Mouse (Mus musculus) kidney, embryonic 16.5 days (tissue): ENCODE results near the gene Nin. TPM values are rescaled to one million over a fixed set of nuclear protein-coding genes. Genes with fewer than 3 reads are reported as not detected.

Experiments
- ATAC-seq: fragments of 200-750 bp; cut with Nextera tagmentation; 2 replicates; pipeline ENCODE4 v1.8.0; 2017; ENCODE audit warnings: moderate TSS enrichment; ENCODE audit not compliant: low FRiP score, low TSS enrichment
- H3K27ac ChIP-seq: fragments of 300-500 bp; sonication (generic); 2 replicates; pipeline ENCODE4 v1.5.1; 2014; ENCODE audit warnings: low read length
- H3K27me3 ChIP-seq: fragments of 300-500 bp; sonication (generic); 2 replicates; pipeline ENCODE4 v1.6.1; 2014; ENCODE audit warnings: low read length, control low read depth, mixed read lengths; ENCODE audit not compliant: insufficient read depth
- H3K36me3 ChIP-seq: fragments of 300-500 bp; sonication (generic); 2 replicates; pipeline ENCODE4 v1.6.1; 2014; ENCODE audit warnings: low read length, control low read depth, mixed read lengths; ENCODE audit not compliant: insufficient read depth
- H3K4me1 ChIP-seq: fragments of 300-500 bp; sonication (generic); 2 replicates; pipeline ENCODE4 v1.6.1; 2014; ENCODE audit warnings: low read length, control low read depth, mixed read lengths; ENCODE audit not compliant: insufficient read depth
- H3K4me2 ChIP-seq: fragments of 300-500 bp; sonication (generic); replicated peaks from 2 replicates; pipeline ENCODE4 v1.6.1; 2014; ENCODE audit warnings: low read depth, low read length
- H3K4me3 ChIP-seq: fragments of 300-500 bp; sonication (generic); 2 replicates; pipeline ENCODE4 v1.5.1; 2014; ENCODE audit warnings: mild to moderate bottlenecking, low read length
- H3K9ac ChIP-seq: fragments of 300-500 bp; sonication (generic); replicated peaks from 2 replicates; pipeline ENCODE4 v1.6.1; 2014; ENCODE audit warnings: low read length
- H3K9me3 ChIP-seq: fragments of 300-500 bp; sonication (generic); 2 replicates; pipeline ENCODE4 v1.6.1; 2016; ENCODE audit warnings: low read length, control low read depth
- WGBS: fragments of 180-500 bp; shearing (Covaris S2); extraction: QIAGEN DNeasy Blood & Tissue Kit; methylation state at CpG from one replicate; pipeline ENCODE4 v1.1.7; 2014; 5-methylcytosine and 5-hydroxymethylcytosine counted together
- polyA plus RNA-seq: library from polyadenylated mRNA; unstranded; fragments of >200 nt; fragmentation: Nextera tagmentation; extraction: Ambion mirVana; gene quantifications from 2 replicates; pipeline ENCODE4 v1.2.1, GENCODE M21; 2015

Gene Nin
- polyA plus RNA-seq, 1 experiment from 2014 or later: 12.0 TPM

DNA sequence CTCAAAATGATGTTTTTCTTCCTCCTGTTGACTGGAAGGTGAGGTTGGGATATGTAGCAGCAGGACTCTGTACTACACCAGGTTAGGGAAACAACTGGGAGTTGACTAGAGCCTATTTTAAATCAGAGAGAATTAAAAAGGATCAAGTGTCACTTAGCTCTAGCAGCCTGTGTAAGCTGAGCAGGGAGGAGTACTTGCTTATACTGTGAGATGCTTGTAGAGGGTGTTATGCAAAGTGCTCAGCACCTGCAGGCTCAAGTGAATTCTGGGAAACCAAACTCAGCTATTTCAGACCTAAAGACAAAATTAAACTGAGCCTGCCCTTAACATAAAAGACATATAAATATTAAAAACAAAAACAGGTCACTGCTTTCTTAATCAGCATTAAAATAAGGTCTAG is 139.9 kb downstream of the Nin start:
- H3K9me3 ChIP-seq: no peaks in the 10 kb centered on the region
- no peak overlapping the region for H3K4me3 ChIP-seq
- H3K27me3 ChIP-seq: no peaks in the 10 kb centered on the region
- H3K9ac ChIP-seq: no peak overlapping the region
- no peaks in the 10 kb centered on the region for H3K4me1 ChIP-seq
- no peak for ATAC-seq
- H3K27ac ChIP-seq: no peak overlapping the region
- H3K4me2 ChIP-seq: no peak overlapping the region
- H3K36me3 ChIP-seq: peaks cover 35% of the 10 kb centered on the region

DNA sequence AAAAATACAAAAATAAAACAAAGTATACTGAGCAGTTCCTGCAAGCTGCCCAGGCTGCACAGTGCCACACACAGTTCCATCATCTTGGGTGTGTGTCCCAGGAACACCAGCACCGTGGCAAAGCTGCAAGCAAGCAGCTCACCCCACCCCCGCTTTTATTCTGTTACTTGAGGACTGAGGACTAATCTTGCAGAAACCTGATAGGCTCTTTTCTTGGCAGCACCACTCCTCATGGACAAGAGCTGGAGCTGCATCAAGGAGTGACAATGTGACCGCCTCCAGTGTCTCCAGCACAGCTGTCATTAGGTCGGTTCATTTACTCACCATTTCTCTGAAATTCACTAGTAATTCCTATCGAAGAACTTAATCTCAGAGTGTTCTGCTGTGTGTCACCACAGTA is 145.4 kb downstream of the Nin start:
- no peak overlapping the region for H3K4me2 ChIP-seq

DNA sequence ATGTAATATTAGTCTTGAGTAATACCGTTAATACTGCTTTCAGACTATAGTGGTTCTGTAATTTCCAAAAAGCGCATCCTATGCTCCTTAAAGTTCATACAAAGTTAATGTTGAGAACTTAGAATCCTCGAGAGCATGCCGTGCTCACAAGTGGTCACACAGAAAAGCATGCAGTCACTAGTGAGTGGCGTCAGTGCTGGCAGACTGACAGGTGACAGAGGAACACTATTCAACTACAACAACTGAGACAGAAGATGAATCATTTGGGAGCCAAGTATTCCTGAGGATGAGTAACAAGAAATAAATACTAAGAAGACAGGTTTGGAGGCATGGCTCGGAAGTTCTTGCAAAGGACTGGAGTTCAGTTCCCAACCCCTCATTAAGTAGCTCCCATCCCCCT is 146.4 kb downstream of the Nin start:
- Histone ChIP-seq H3K4me1 (no peaks in the 10 kb centered on the region), H3K36me3 (peaks cover 66% of the 10 kb centered on the region), H3K27ac (no peak overlapping the region), H3K9ac (no peak overlapping the region), H3K27me3 (no peaks in the 10 kb centered on the region), H3K4me3 (no peak overlapping the region), H3K4me2 (no peak overlapping the region), H3K9me3 (no peaks in the 10 kb centered on the region)
- WGBS: 89% methylated on average over 6 of the region's 6 CpGs
- ATAC-seq: no peak

More for the DNA sequence above, 145.4 kb downstream of the Nin start:
- no peaks in the 10 kb centered on the region for H3K27me3 ChIP-seq
- WGBS: 45% methylated on average over 5 of the region's 5 CpGs
- H3K9me3 ChIP-seq: no peaks in the 10 kb centered on the region
- H3K4me1 ChIP-seq: no peaks in the 10 kb centered on the region
- no peak overlapping the region for H3K4me3 ChIP-seq
- ATAC-seq: no peak
- no peak overlapping the region for H3K27ac ChIP-seq
- H3K9ac ChIP-seq: no peak overlapping the region
- H3K36me3 ChIP-seq: peaks cover 62% of the 10 kb centered on the region

DNA sequence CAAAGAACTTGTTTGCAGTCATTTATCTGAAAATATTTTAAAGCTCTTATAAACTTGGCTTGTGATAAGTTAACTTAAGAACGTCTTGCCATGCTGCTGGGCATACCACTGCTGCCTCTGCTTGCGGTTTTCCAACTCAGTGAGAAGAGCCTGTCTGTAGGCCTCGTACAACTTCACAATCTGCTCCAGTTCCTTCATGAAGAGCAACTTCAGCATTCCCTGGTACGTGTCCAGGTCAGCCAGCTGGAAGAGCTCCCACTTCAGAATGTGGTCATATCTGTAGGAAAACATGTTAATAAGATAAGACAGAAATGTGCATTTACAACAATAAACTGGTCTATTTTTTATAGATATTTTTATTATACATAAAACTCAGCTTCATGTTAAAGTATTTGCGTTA is 147.4 kb downstream of the Nin start:
- Histone ChIP-seq H3K4me2 (no peak overlapping the region), H3K36me3 (peaks cover 62% of the 10 kb centered on the region), H3K27ac (no peak overlapping the region), H3K27me3 (no peaks in the 10 kb centered on the region), H3K9me3 (no peaks in the 10 kb centered on the region), H3K4me1 (no peaks in the 10 kb centered on the region), H3K4me3 (no peak overlapping the region), H3K9ac (no peak overlapping the region)
- ATAC-seq: no peak
- 71% methylated on average over 5 of the region's 5 CpGs for WGBS

DNA sequence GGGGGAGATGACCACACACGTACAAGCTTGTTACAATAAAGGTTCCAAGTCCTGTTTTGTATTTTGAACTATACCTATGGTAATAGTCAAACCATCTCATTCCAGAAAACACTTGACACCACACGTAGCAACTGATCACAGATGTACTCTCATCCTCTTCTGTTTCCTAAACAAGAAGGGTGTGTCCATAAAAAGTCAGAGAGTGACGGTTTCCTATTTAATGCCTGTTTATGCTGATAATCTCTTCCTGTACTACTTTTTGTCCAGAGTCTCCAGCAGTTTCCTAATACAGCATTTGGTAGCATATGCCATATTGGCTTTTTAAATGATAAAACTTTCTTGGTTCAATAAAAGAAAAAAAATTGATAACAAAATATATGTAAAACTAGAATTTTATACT is 147.9 kb downstream of the Nin start:
- no peaks in the 10 kb centered on the region for H3K4me1 ChIP-seq
- no peaks in the 10 kb centered on the region for H3K9me3 ChIP-seq
- ATAC-seq: no peak
- peaks cover 60% of the 10 kb centered on the region for H3K36me3 ChIP-seq
- H3K4me2 ChIP-seq: no peak overlapping the region
- H3K27ac ChIP-seq: no peak overlapping the region
- WGBS: 77% methylated on average over 3 of the region's 3 CpGs
- H3K27me3 ChIP-seq: no peaks in the 10 kb centered on the region
- H3K9ac ChIP-seq: no peak overlapping the region
- H3K4me3 ChIP-seq: no peak overlapping the region

DNA sequence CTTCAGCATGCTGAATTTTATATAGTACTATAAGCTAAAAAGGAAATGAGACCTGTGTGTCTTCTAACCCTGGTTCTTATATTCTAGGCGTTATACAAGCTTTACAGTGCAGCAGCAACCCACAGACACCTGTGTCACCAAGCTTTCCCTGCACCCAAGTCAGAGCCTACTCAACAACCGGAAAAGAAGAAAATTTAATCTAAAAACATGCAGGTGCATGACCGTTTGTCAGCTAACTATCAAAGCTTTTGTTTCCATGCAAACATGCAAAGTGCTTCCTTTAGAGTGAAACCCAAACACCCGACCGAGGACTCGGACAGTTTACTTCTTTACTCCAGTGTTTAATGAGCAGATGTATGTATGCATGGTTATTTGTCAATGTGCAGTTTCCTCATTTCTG is 150.4 kb downstream of the Nin start:
- ATAC-seq: no peak
- Histone ChIP-seq H3K9me3 (no peaks in the 10 kb centered on the region), H3K4me3 (no peak overlapping the region), H3K9ac (no peak overlapping the region), H3K4me2 (no peak overlapping the region), H3K4me1 (no peaks in the 10 kb centered on the region), H3K27me3 (no peaks in the 10 kb centered on the region), H3K27ac (no peak overlapping the region), H3K36me3 (peaks cover 39% of the 10 kb centered on the region)
- WGBS: 84% methylated on average over 6 of the region's 6 CpGs

DNA sequence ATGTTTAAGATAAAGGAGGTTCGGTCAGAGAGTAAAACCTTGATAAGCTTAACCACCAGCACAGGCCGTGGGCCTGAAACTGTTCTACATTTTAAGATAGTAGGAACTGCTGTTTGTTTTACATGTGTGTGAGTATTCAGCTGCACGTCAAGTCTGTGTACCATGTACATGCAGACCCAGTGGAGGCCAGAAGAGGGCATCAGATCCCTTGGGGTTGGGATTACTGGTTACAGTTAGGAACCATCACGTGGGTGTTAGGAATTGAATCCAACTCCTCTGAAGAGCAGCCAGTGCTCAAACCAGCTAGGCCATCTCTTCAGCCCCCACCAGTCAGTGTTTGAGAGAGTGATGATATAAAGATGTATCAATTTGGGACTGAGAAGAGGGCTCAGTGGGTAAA is 151.0 kb downstream of the Nin start:
- H3K36me3 ChIP-seq: peaks cover 34% of the 10 kb centered on the region
- no peak; the same call in 1 of the 2 replicates for ATAC-seq
- no peaks in the 10 kb centered on the region for H3K9me3 ChIP-seq
- WGBS: 69% methylated on average over 4 of the region's 4 CpGs
- no peak overlapping the region for H3K4me2 ChIP-seq
- H3K9ac ChIP-seq: no peak overlapping the region
- no peaks in the 10 kb centered on the region for H3K27me3 ChIP-seq
- no peak overlapping the region for H3K27ac ChIP-seq
- no peak overlapping the region for H3K4me3 ChIP-seq
- H3K4me1 ChIP-seq: no peaks in the 10 kb centered on the region

Other genes with a start within 250 kb of the Nin start
- gene Atl1, start 221.1 kb downstream of the Nin start, polyA plus RNA-seq: 4.7 and 5.7 TPM in 2 replicates
- 31.5 and 32.6 TPM in 2 replicates for gene Map4k5, start 220.5 kb downstream of the Nin start, polyA plus RNA-seq
- gene Sav1, start 126.7 kb downstream of the Nin start, polyA plus RNA-seq: 0.80 and 1.4 TPM in 2 replicates
- gene Abhd12b, start 40.4 kb upstream of the Nin start, polyA plus RNA-seq: 0.05 and 0.17 TPM in 2 replicates
- gene Pygl, start 117.8 kb upstream of the Nin start, polyA plus RNA-seq: 47.9 and 49.1 TPM in 2 replicates
- 2.2 and 2.6 TPM in 2 replicates for gene Trim9, start 233.9 kb upstream of the Nin start, polyA plus RNA-seq